Mouse (Mus musculus): ENCODE data around the gene Ppp1r8.

Gene Ppp1r8

GRCm38 (mm10) chr4:132842970-132843704 lies at the start of gene Ppp1r8:
TSS of gene Ppp1r8 (minus strand) at chr4:132843169.
- DNase-seq: peak; percentile 91

- no peak for DNase-seq
Measured at GRCm38 (mm10) chr4:132884844-132885374, 41.9 kb upstream of the Ppp1r8 start.

- DNase-seq: peak; percentile 86
Measured at GRCm38 (mm10) chr4:132884064-132884843, 41.3 kb upstream of the Ppp1r8 start, which contains the start of gene Stx12. TSS of gene Stx12 (minus strand) at chr4:132884509.

- DNase-seq: no peak
Measured at GRCm38 (mm10) chr4:132883561-132884063, 40.6 kb upstream of the Ppp1r8 start.

- no peak for DNase-seq
Measured at GRCm38 (mm10) chr4:132874363-132875097, 31.6 kb upstream of the Ppp1r8 start.

GRCm38 (mm10) chr4:132873481-132874362 lies 30.8 kb upstream of the Ppp1r8 start:
- DNase-seq: no peak

- DNase-seq: no peak
Measured at GRCm38 (mm10) chr4:132871116-132871515, 28.1 kb upstream of the Ppp1r8 start.

GRCm38 (mm10) chr4:132864856-132865255 lies 21.9 kb upstream of the Ppp1r8 start:
- no peak for DNase-seq

- DNase-seq: no peak
Measured at GRCm38 (mm10) chr4:132863012-132863411, 20.0 kb upstream of the Ppp1r8 start.

GRCm38 (mm10) chr4:132860880-132861279 lies 17.9 kb upstream of the Ppp1r8 start:
- no peak for DNase-seq

- DNase-seq: no peak
Measured at GRCm38 (mm10) chr4:132843705-132844071, 719 bp upstream of the Ppp1r8 start.

- DNase-seq: peak; percentile 38
Measured at GRCm38 (mm10) chr4:132842281-132842906, 575 bp downstream of the Ppp1r8 start.

GRCm38 (mm10) chr4:132841493-132841892 lies 1.5 kb downstream of the Ppp1r8 start:
- DNase-seq: no peak

- peak; percentile 84 for DNase-seq
Measured at GRCm38 (mm10) chr4:132823614-132824366, 19.2 kb downstream of the Ppp1r8 start.

- no peak for DNase-seq
Measured at GRCm38 (mm10) chr4:132818442-132818841, 24.5 kb downstream of the Ppp1r8 start.

- DNase-seq: no peak
Measured at GRCm38 (mm10) chr4:132816855-132817254, 26.1 kb downstream of the Ppp1r8 start.

GRCm38 (mm10) chr4:132816404-132816803 lies 26.6 kb downstream of the Ppp1r8 start:
- no peak for DNase-seq

GRCm38 (mm10) chr4:132809621-132810020 lies 33.3 kb downstream of the Ppp1r8 start:
- DNase-seq: no peak

- peak; percentile 15 for DNase-seq
Measured at GRCm38 (mm10) chr4:132807771-132808641, 35.0 kb downstream of the Ppp1r8 start.

Measured in thymus, postnatal 25 days (tissue).